Mouse (Mus musculus): ENCODE measurements around the gene Msn.

Gene Msn

DNA sequence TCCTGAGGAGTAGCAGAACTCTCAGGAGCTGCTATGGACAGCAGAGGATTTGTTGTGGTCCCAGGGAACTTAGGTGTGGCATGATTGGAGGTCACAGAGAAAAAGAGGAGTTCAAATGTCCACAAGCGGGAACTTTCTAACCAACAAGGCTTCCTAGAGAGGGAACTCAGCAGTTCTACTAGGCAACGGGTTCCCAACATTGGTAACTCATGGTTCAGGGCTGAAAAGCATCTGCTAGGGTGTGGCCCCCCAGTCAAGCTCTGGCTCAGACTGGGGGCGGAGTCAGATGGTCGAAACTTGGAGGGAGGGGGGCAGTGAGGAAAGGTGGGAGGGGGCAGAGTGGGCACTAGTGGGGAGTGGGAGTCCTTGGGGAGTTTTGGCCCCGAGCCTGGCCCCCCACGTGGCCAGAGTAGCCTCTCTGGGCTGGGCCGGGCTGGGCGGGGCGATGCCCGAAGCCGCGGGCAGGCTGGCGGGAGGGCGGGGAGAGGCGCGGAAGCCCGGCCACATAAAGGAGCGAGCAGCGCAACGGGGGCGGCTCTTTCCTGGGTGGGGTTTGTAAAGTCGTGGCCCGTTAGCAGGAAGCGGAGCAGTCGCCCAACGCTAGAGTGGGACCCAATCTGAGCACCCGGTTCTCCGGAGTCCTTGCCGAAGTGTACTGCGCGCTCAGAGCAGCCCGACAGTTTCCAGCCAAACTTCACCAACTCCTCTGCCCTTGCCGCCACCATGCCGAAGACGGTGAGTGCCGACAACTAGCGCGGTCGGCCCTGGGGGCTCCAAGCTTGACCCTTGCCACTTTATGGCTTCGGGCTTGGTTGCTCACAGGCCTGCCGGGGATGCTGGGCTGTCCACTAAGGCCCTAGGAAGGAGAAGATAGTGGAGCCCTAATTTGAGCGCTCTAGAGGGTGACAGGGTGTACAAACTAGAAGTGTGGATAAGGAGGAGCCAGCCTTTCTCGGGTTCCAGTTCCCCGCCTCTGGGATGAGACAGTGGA lies at the start of gene Msn:
TSS of gene Msn (plus strand) at position 534 of the 991 bp plus-strand sequence.
- peak; percentile 3 for DNase-seq (ENCODE audit: low spot score in 2 of 2)

DNA sequence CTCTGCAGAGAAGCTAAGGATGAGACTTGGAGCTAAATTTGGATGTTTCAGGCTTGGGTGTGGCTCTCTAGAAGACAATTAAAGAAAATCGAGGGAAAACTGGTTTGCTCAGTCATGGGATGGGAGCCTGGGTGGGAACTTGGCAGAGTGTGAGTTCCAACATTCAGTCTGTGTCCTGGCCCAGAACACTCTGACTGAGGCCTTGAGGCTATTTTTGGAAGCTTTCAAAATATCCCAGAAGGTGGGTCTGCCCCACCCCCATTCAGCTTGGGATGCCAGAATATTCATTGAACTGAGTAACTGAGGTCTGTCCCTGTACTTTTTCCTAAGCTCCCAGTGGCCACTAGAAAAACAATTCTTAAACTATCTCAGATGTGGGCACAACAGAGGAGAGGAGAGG lies 43.0 kb upstream of the Msn start:
- DNase-seq (ENCODE audit: low spot score in 2 of 2): no peak

DNA sequence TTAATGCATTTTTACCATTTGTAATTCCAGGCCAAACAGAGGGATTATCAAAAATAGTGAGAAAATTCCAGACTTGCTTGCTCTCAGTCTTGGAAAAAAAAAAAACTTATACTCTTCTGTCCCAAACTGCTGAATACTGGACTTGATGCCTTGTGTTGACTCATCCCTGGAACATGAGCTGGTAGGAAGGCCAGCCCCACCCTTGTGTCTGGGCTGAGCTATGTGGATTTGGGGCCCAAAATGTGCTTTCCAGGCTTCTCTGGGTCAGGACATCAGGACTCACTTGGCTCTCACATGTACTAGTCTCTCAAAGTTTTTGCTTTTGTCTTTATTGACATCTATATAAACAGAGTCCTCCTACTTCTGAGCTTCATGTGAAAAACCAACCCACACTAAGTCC lies 18.1 kb upstream of the Msn start:
- DNase-seq (ENCODE audit: low spot score in 2 of 2): no peak

DNA sequence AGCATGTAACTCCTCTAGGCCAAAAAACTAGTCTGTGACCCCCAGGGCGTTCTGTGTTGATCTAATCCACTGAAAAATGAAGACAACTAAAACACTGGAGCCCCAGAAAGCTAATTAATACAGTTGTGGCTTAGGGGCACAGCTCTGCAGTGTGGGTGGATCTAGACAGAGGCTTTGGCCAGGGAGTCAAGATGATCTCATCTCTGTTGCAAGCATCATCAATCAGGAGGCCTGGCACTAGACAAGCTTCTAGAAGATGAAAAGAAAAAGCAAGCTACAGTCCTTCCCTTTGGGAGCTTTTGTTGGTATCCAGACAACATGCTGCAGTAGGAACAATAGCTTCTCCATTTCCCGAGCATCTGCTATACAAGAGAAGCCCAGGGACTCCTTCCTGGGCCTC lies 9.6 kb upstream of the Msn start:
- DNase-seq (ENCODE audit: low spot score in 2 of 2): no peak

DNA sequence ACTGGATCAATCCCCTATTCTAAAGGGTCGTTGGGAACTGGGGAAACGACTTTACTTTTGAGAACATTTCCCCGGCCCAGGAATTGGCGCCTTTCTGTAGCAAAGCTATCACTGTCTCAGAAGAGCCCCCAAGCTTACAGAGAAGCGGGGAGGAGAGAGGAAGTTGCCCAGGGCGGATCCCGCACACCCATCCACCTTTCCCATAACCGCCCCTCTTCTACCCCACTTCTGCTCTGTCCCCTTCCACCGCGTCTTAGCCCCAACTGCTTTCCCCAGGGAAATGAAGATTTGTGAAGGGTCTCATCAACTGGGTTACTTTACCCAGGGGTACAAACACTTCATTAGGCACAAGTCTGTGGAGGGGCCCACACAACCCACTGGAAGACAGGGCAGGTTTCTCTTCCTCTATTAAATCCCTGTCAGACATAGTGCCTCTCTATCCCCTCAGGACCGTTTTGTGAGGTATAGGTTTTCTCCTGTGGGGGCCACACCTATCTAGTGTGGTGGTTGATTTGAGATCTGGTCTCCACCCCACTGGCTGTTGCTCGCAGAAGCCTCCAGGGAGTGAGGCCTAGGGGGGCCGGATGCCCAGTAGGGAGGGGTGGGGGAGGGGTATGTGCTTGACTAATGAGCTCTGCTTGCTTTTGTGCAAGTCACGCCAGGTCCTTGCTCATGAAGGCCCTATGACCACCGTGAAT lies 820 bp downstream of the Msn start:
- DNase-seq (ENCODE audit: low spot score in 2 of 2): no peak

DNA sequence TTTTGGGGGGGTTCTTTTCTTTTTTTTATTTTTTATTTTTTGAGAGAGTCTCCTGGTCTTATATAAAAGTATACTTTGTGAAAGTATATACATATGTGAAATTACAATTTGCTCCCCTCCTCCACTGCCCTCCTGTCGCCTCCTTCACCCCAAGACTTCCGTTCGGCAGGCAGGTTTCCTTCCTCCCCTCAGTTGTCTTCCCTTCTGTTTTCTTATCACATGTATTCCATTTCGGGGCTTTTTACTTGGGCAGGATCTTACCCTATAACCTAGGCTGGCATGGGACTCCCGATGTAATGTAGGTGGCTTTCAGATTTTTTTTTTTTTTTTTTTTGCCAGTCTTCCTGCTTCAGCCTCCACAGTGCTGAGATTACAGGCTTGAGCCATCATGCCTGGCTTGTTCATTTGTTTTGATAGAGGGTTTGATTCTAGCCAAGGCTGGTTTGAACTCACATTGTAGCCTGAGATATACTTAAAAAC lies 1.7 kb downstream of the Msn start:
- no peak for DNase-seq (ENCODE audit: low spot score in 2 of 2)

DNA sequence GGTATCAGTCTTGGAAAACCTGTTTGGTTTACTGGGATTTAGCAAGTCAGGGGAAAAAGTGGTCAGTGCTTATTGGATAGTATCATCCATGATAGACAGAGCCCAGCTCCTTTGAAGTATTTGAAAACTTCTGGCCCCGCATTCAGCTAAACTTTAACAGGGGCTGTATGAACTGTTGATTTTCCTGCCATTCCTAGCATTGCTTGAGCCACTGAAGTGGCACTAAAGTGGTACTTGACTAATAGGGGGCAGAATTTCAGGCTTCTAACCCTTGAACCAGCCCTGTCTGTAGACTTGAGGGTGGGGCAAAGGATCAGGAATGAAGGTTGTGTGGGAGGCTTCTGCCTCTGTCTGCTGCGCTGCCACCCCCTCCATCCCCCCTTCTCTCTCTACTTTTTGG lies 3.2 kb downstream of the Msn start:
- DNase-seq (ENCODE audit: low spot score in 2 of 2): no peak

DNA sequence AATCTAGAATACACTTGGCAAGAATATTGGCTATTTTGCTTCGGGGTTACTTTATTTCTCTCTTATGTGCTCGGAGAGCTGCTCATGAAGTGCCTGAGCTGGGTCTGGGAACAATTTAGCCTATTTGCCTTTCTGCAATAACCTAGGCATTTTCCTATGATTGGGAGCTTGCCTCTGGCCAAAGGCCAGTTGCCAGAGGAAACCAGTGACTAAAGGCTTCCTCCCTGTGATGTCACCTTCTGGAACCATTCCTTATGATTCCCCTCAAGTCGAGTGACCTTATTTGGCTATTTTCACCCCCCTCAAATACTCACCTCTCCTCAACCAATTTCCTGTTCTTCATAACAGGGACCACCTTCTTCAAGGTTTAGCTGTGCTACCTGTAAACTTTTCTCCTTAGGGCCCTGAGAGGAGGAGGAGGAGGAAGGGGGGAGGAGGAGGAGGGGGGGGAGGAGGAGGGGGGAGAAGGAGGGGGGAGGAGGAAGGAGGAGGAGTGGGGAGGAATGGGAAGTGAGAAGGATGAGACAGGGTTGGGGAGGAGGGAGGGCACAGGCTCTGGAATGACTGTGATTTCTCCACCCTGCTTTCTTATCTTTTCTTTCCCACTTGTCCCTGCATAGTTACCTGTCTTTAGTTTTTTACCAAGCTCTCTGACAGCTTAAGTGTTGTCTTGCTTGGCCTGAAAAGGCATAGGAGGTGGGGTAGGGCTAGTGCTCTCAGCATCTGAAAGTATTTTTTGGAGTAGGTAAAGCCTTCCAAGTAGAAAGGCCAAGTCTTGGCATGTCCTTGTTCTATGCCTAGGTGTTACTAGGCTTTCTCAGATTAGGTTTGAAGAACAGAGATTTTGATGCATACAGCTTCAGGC lies 11.8 kb downstream of the Msn start:
- no peak for DNase-seq (ENCODE audit: low spot score in 2 of 2)

DNA sequence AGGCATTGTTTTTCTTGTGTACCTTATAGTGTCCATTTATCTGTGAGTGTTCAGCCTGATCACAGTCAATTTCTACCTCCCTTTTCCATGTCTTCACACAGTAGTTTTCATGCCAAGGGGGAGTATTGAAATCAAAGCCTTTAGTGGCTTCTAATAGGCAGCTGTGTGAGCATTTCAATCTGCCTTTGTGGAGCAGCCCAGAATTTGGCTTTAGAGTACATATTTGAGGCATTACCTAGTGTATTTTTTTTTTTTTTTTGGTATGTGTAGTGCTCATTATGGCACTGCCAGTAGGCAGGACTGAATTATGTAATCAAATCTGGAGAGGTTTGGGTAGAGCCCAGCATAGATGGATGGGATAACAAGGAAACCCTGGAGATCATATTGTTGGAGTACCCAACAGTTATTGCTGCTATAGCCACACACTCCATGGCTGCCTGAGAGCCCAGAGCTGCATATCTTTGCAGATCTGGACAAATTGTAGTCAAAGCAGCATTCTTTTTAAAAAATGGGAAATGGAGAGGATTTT lies 17.3 kb downstream of the Msn start:
- no peak for DNase-seq (ENCODE audit: low spot score in 2 of 2)

DNA sequence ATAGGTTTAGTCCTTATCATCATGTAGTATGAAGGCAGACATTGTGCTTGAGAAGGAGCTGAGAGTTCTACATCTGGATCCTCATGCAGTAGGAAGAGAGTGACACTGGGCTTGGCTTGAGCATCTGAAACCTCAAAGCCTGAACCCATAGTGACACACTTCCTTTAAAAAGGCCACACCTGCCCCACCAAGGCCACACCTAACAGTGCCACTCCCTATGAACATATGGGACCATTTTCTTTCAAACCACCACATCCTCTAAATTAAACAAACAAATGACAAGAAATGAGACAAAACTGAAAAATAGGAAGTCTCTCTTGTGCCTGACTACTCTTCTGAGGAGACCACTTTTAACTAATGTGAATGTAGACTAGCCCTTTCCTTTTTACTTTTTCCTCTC lies 19.7 kb downstream of the Msn start:
- no peak for DNase-seq (ENCODE audit: low spot score in 2 of 2)

DNA sequence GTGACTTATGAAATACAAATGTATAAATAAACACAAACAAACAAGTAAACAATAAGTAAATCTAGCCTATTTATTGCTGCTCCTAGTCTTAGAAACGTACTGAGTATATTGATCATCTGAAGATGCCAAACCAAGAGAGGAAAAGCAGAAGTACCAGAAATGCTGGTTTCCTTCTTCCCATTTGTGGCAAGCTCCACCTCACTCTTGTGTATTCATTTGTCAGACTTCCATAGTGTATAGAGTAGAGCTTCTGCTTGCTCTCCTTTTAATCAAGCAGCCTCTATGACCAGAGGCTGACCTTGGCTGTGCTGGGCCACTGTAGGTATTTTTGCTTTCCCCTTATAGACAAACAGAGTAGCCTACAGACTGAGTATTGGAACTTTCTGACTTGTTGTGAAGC lies 21.5 kb downstream of the Msn start:
- DNase-seq (ENCODE audit: low spot score in 2 of 2): no peak

DNA sequence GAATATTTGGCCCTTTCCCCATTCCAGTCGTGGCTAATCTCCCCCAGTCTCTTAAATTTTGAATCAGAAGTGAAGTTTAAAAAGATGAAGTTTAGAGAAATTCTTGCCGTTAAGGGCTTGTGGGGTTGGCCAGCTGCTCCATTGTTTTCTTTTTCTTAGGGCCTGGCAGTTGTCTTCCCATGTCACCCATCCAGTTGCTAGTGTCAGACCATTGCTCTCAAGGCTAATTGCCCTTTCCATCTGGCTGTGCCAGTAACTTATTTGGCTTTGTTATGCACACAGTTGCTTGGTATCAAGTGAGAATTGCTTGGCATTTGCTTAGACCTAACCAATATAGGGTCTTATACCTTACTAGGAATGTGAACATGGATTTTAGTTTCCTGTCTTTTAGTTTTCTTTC lies 24.2 kb downstream of the Msn start:
- no peak for DNase-seq (ENCODE audit: low spot score in 2 of 2)

DNA sequence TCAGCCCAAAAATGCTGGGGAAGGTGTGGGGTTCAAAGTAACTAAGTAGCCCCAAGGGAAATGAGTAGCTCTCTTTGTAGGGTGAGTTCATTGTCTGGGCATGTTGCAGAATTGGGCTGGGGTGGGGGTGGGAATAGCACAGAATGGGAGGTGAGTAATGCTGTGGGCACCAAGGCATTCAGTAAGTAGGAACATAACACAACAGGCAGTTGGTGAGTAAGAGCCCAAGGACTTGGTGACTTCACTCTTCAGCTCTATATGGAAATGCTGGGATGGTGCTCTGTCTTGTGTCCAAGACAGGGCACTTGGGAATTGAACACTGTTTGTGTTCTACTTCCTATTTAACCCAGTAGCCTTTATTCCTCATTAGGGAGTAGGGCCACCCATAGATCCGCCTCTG lies 26.1 kb downstream of the Msn start:
- no peak for DNase-seq (ENCODE audit: low spot score in 2 of 2)

DNA sequence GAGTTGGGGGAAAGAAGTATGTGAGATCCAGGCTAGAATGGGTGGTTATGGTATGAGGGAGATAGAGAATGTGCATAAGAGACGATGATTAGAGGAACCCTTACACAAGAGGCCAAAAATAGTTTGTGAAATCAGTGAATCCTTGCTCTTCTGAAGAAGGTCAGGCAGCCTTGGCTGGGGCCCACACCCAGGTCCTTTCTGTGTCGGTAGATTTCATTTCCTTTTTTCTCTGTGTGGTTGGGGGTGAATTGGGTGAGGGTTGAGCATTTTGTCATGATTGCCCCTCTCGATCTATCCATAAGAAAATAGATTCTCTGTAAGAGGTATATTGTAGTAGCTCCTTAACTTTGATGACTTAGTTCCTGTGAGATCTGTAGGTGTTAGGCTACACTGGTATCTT lies 31.0 kb downstream of the Msn start:
- no peak for DNase-seq (ENCODE audit: low spot score in 2 of 2)

DNA sequence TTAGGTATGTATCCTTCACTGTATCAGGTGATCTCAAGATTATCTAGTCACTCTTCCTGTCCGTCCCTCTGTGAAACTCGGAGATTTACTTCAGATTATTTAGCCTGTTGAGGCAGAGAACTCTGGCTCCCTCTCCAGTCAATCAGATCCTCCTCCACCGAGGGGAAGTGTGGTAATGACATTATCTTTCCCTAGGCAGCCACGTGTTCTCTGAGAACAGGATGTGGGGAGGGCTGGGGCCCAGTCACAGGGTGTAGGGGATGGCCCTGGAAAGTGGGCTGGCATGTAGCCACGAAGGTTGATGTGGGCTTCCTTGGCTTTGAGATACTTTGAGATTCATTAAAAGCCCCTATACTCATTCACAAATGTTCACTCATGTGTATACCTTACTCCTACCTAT lies 34.3 kb downstream of the Msn start:
- no peak for DNase-seq (ENCODE audit: low spot score in 2 of 2)

DNA sequence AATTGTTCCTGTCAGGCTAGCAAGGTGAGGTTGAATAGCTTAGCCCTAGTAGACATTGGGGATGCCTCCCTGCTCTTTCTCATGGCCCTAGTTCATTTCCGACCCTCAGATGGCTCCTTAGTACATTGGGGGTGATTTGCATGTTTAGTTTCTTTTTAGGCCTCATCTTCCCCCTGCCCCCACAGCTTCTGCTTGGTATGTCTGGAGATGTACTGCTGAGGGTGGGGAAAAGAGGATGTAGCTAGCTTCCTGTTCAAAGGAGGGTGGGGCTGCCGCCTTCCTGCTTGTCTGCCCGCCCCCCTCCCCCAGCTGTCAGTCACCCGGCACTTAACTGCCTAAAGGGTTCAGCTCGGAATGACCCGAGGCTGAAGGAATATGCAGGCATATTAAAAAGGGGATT lies 34.8 kb downstream of the Msn start:
- DNase-seq (ENCODE audit: low spot score in 2 of 2): no peak

DNA sequence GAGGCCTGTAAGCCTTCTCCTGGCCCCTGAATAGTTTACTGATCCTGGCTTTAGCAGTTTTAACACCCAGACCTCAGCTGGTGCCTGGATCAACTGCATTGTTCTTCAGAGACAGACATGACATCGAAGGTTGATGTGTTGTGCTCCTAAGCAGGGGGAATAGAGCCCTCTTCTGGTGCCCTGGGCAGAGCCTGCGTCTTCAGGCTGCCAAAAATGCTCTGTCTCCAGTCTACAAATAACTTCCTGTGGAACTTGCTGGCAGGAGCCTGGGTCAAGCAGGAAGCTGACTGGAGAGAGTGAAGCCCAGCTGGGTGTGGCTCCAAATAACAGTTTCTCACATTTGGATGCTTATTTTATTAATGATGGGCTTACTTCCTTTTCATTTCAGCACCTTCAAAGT lies 37.4 kb downstream of the Msn start:
- DNase-seq (ENCODE audit: low spot score in 2 of 2): no peak

DNA sequence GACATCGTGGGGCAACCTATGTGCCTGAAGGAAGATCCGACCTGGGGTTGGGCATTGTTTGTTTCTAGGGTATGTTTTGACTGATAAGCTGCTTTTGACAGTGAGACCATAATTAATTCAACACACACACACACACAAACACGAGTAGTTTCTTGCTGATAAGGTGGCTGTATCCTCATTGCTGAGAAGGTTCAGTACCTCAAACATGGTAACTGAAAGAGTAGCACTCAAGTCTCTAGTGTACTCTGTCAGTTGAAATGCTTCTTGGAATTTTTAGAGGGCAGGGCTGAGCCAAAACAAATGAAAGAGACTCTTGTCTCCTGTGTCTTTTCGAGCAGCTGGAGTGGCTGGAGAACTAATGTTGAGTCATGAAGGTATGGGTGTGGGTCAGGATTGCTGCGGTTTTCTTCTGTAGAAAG lies 38.4 kb downstream of the Msn start:
- DNase-seq (ENCODE audit: low spot score in 2 of 2): no peak

DNA sequence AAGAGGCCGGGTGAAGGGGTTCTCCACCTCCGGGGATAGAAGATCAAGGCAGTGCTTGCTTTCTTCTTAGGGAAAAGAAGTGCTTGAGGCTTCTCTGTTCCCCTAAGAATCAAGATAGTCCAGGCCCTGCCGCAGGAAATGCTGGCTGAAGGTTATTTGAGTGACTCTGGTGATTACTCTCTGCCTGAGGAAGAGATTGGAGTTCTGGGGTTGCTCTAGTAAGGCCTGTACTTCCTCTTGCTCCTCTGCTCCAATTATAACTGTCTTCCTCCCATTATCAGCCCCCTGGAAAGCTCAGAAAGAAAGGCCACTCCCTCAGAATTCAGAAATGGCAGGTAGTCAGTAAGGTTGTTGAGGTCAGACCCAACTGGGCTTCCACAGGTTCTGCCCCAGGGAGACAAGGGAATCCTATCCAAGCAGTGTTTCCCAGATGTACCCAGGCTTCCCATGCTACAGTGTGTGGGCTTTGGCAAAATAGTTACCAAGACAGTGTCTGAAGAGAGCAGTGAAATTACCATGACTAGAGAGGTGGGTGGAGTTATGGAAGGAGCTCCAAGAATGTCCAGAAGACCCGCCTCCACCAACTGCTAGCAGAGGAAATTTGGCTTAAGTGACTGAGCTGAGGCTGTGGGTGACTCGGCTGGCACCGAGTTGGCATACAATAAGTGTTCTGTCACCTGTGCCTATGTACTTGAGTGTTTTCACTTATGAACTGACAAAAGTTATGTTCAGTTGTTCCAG lies 39.2 kb downstream of the Msn start:
- DNase-seq (ENCODE audit: low spot score in 2 of 2): peak in 1 of 2 experiments; percentile 11

DNA sequence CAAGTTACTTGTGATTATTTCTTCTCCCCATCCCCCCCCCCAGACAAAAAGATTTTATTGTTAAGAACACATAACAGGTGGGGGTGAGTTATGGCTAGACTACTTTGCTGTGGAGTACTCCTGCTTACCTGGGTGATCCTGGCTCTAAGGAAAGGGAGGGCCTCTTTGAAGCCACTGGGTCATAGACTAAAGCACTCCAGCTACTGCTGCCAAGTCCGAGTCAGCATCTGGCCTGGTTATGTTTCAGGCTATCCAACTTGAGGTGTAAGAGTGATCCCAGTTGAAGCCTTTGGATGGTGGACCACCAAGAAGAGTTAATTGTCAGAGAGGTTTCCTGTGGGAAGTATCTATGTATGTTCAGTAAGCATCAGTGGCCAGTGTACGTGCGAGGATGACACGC lies 39.7 kb downstream of the Msn start:
- DNase-seq (ENCODE audit: low spot score in 2 of 2): no peak

DNA sequence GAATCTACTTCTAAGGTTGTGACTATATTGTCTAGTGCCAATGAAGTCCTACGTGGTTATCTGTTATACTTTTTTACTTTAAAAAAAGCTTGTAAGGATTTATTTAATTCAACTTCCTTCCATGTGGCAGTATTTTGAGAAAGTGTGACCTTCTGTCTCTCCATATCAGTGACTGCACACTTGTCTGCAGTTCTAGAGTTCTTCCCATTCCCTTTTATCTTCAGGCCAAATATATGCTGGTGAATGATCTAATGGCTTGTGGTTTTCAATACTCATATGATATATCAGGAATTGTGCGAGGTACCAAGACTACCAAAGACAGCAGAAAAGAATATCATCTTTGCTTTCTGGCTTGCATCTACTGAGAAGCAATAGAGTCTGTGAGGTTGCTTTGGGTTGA lies 43.4 kb downstream of the Msn start:
- DNase-seq (ENCODE audit: low spot score in 2 of 2): no peak
